Mouse (Mus musculus): ENCODE measurements around the gene Pknox2. TPM values are rescaled to one million over a fixed set of nuclear protein-coding genes. Genes with fewer than 3 reads are reported as not detected.

Pknox2 gene
- polyA plus RNA-seq, 1 experiment from 2014 or later = 14.5 TPM

DNA sequence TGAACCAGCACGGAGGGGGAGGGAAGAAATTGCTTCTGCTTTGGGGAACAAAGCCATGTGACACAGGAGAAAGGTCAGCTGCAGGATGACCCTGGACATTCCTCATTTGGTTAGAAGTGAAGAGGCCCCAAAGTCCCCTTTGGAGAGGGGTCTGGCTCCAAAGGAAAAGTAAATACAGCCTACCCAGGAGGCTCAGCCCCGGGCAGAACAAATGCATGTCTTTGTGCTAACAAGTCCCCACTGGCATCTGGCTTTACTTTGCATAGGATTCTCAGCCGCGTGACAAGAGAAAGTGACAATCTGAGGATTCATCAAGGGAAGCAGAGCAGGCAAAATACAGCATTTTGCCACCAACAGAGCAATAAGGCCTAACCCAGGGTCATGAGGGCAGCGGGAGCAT, 54.1 kb downstream of the Pknox2 start:
- WGBS = 9% methylated on average over 5 of the region's 5 CpGs
- H3K9ac ChIP-seq = no peak overlapping the region
- no peaks in the 10 kb centered on the region; the same call in 1 of the 2 replicates for H3K9me3 ChIP-seq
- H3K27me3 ChIP-seq = peaks cover 20% of the 10 kb centered on the region
- H3K36me3 ChIP-seq = no peaks in the 10 kb centered on the region
- no peak for ATAC-seq (ENCODE audit: low FRiP score, low read depth)
- no peak overlapping the region for H3K4me2 ChIP-seq (replicated peaks)
- H3K4me1 ChIP-seq = peaks cover 34% of the 10 kb centered on the region
- H3K27ac ChIP-seq = peak overlapping the region; percentile 28; the same call in 1 of the 2 replicates
- H3K4me3 ChIP-seq = no peak overlapping the region

DNA sequence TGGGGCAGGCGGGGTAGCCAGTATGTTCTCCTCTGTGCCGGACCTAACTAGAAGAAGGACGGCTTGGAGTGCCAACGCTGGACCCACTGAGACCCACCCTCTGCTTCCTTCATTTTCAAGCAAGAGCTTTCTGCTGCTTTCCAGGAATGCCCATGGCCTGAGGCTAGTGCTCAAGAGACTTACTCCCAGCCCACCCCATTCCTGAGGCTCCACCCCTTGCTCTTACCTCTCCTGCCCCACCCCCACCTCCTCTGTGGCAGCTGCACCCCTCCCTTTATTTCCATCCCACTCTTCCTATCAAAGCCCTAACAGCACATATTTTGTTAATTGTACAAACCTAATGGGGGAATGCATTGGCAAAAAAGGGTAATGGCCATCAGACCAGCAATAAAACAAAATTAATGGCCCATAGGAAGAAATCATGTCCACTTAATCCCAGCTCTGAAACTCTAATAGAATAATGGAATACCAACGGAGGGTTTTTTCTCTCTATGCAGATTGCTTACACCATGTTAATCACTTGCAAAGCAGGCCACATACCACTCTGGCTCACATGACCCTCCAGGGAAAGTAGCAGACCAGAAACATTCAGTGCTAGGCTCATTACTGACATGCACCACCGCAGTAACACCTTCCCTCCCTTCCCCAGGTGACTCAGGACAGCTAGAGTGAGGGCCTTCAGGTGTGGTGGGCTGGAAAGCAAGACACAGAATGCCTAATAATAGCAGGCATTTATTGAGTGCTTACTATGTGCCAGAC, 57.1 kb downstream of the Pknox2 start:
- peaks cover 9% of the 10 kb centered on the region for H3K27me3 ChIP-seq
- no peaks in the 10 kb centered on the region; the same call in 1 of the 2 replicates for H3K9me3 ChIP-seq
- H3K4me1 ChIP-seq = peaks cover 35% of the 10 kb centered on the region
- no peak overlapping the region for H3K9ac ChIP-seq
- no peak overlapping the region for H3K4me3 ChIP-seq
- no peaks in the 10 kb centered on the region for H3K36me3 ChIP-seq
- H3K4me2 ChIP-seq (replicated peaks) = no peak overlapping the region
- H3K27ac ChIP-seq = no peak overlapping the region
- 38% methylated on average over 6 of the region's 6 CpGs for WGBS
- peak; percentile 46; the same call in 1 of the 2 replicates for ATAC-seq (ENCODE audit: low FRiP score, low read depth)

GRCm38 (mm10) chr9:37085370-37085769, 61.8 kb downstream of the Pknox2 start:
- 0 out of 2 replicates have a peak, but pooled peaks cover under 1% of the 10 kb centered on the region for H3K27me3 ChIP-seq
- H3K4me3 ChIP-seq = no peak overlapping the region
- no peak overlapping the region for H3K9ac ChIP-seq
- 73% methylated on average over 2 of the region's 2 CpGs for WGBS
- H3K27ac ChIP-seq = no peak overlapping the region
- H3K9me3 ChIP-seq = no peaks in the 10 kb centered on the region
- no peak for ATAC-seq (ENCODE audit: low FRiP score, low read depth)
- H3K4me2 ChIP-seq (replicated peaks) = no peak overlapping the region
- H3K36me3 ChIP-seq = peaks cover 3% of the 10 kb centered on the region; the same call in 1 of the 2 replicates
- H3K4me1 ChIP-seq = peaks cover 12% of the 10 kb centered on the region

DNA sequence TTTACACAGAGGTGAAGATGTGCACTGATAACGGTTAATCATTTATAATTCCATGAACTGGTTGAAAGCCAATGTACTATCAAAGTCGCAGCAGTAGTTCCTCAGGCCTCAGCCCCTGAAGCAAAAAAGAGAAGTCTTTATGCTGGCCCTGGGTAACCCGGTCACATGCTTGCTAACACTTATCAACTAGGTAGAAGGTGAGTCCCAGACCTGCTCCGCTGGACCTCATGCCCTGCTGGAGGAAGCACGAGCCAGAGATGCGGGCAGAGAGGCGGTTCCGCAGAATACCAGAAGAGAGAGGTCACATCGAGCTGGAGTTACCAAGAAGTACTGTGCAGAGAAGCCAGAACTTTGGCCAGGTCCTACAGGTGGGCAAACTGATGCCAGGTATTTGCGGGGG, 65.0 kb downstream of the Pknox2 start:
- Histone ChIP-seq H3K27me3 (0 out of 2 replicates have a peak, but pooled peaks cover 5% of the 10 kb centered on the region), H3K9ac (no peak overlapping the region), H3K36me3 (peaks cover 3% of the 10 kb centered on the region; the same call in 1 of the 2 replicates), H3K4me3 (no peak overlapping the region), H3K9me3 (no peaks in the 10 kb centered on the region), H3K4me2 (replicated peaks) (no peak overlapping the region), H3K27ac (no peak overlapping the region), H3K4me1 (peaks cover 6% of the 10 kb centered on the region)
- WGBS = 93% methylated on average over 10 of the region's 10 CpGs
- ATAC-seq (ENCODE audit: low FRiP score, low read depth) = no peak

- no peak overlapping the region for H3K4me3 ChIP-seq
- H3K4me2 ChIP-seq (replicated peaks) = no peak overlapping the region
- H3K27me3 ChIP-seq = peaks cover 12% of the 10 kb centered on the region
- WGBS = 91% methylated on average over 6 of the region's 6 CpGs
- no peak overlapping the region for H3K9ac ChIP-seq
- no peak for ATAC-seq (ENCODE audit: low FRiP score, low read depth)
- peaks cover 3% of the 10 kb centered on the region; the same call in 1 of the 2 replicates for H3K36me3 ChIP-seq
- H3K27ac ChIP-seq = no peak overlapping the region
- peaks cover 18% of the 10 kb centered on the region for H3K4me1 ChIP-seq
- H3K9me3 ChIP-seq = no peaks in the 10 kb centered on the region
Observed at GRCm38 (mm10) chr9:37080309-37080708, 66.9 kb downstream of the Pknox2 start.

- 61% methylated on average over 2 of the region's 2 CpGs for WGBS
- H3K4me3 ChIP-seq = no peak overlapping the region
- ATAC-seq (ENCODE audit: low FRiP score, low read depth) = no peak
- peaks cover 2% of the 10 kb centered on the region; the same call in 1 of the 2 replicates for H3K36me3 ChIP-seq
- H3K9ac ChIP-seq = no peak overlapping the region
- peaks cover 38% of the 10 kb centered on the region for H3K27me3 ChIP-seq
- peaks cover 27% of the 10 kb centered on the region for H3K4me1 ChIP-seq
- H3K27ac ChIP-seq = no peak overlapping the region
- H3K4me2 ChIP-seq (replicated peaks) = no peak overlapping the region
- H3K9me3 ChIP-seq = no peaks in the 10 kb centered on the region
Observed at GRCm38 (mm10) chr9:37077063-37077418, 70.2 kb downstream of the Pknox2 start.

DNA sequence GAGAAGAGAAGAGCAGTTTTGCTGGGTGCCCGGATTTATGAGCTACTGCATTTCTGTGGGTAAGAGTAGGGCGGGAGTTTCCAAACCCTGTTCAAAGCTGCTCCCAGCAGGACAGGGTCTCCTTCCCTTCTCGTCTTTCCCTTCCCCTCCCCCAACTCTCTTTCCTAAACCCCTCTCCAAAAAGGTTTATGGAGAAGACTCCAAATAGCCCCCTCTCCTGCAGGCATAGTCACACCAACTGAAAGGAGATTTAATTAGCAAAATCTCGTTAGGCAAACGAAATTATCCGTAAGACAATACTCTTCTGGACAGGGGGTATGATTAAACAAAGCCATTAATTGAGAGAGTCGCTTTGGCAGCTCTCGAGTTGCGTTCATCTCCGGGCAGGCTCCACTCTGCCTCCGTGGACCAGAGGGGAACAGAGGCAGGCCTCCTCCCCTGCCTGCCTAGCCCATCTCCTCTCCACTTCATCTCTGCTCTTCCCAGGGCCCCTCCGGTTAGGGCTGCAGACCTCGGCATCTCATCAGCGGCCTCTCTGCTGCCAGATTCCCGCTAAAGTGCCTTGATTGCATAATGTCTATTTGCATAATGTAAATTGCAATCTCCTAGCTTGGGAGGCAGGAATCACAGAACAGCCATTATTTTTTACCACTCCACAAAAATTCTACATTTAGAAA, 70.7 kb downstream of the Pknox2 start:
- Histone ChIP-seq H3K4me2 (replicated peaks) (peak overlapping the region; percentile 31; the same call in 1 of the 2 replicates), H3K4me3 (no peak overlapping the region), H3K4me1 (peaks cover 30% of the 10 kb centered on the region), H3K9me3 (no peaks in the 10 kb centered on the region), H3K9ac (no peak overlapping the region), H3K27ac (no peak overlapping the region), H3K27me3 (peaks cover 38% of the 10 kb centered on the region), H3K36me3 (no peaks in the 10 kb centered on the region)
- 5% methylated on average over 15 of the region's 15 CpGs for WGBS
- no peak for ATAC-seq (ENCODE audit: low FRiP score, low read depth)

GRCm38 (mm10) chr9:37075903-37076302, 71.3 kb downstream of the Pknox2 start:
- Histone ChIP-seq H3K4me2 (replicated peaks) (no peak overlapping the region), H3K27me3 (peaks cover 41% of the 10 kb centered on the region), H3K27ac (no peak overlapping the region), H3K4me1 (peaks cover 36% of the 10 kb centered on the region), H3K9ac (no peak overlapping the region), H3K9me3 (no peaks in the 10 kb centered on the region), H3K36me3 (no peaks in the 10 kb centered on the region), H3K4me3 (no peak overlapping the region)
- WGBS = 48% methylated on average over 4 of the region's 4 CpGs
- ATAC-seq (ENCODE audit: low FRiP score, low read depth) = no peak

- peaks cover 19% of the 10 kb centered on the region for H3K4me1 ChIP-seq
- H3K36me3 ChIP-seq = no peaks in the 10 kb centered on the region
- no peak for ATAC-seq (ENCODE audit: low FRiP score, low read depth)
- H3K4me3 ChIP-seq = no peak overlapping the region
- H3K27me3 ChIP-seq = peaks cover 33% of the 10 kb centered on the region
- H3K27ac ChIP-seq = no peak overlapping the region
- H3K9ac ChIP-seq = no peak overlapping the region
- no peak overlapping the region for H3K4me2 ChIP-seq (replicated peaks)
- H3K9me3 ChIP-seq = no peaks in the 10 kb centered on the region
- 88% methylated on average over 6 of the region's 6 CpGs for WGBS
Observed at GRCm38 (mm10) chr9:37069391-37070312, 77.6 kb downstream of the Pknox2 start.

DNA sequence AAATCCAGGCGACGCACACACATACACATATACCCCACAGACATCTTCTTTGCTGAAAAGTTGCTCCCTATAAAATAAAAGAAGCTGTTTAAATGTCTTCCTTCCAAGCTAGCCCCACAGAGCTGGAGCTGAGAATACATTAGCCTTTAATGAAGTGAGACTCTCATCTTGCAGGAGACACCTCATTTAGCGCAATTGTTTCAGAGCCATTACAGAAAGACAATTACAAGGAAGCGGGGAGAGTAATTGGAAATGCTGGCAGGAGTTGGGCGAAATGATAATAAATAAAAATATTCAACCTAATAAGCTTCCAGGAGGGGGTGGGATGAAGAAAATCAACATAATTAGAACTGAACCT, 79.8 kb downstream of the Pknox2 start:
- Histone ChIP-seq H3K36me3 (no peaks in the 10 kb centered on the region), H3K9ac (no peak overlapping the region), H3K27ac (no peak overlapping the region), H3K4me3 (no peak overlapping the region), H3K9me3 (no peaks in the 10 kb centered on the region), H3K4me1 (peaks cover 15% of the 10 kb centered on the region), H3K4me2 (replicated peaks) (no peak overlapping the region), H3K27me3 (peaks cover 14% of the 10 kb centered on the region)
- ATAC-seq (ENCODE audit: low FRiP score, low read depth) = no peak
- WGBS = 77% methylated on average over 5 of the region's 5 CpGs

- Histone ChIP-seq H3K9ac (no peak overlapping the region), H3K4me1 (peaks cover 13% of the 10 kb centered on the region), H3K9me3 (no peaks in the 10 kb centered on the region), H3K36me3 (no peaks in the 10 kb centered on the region), H3K4me3 (no peak overlapping the region), H3K4me2 (replicated peaks) (no peak overlapping the region), H3K27me3 (peaks cover 14% of the 10 kb centered on the region; the same call in 1 of the 2 replicates), H3K27ac (no peak overlapping the region)
- no peak for ATAC-seq (ENCODE audit: low FRiP score, low read depth)
- WGBS = 78% methylated on average over 8 of the region's 8 CpGs
Observed at GRCm38 (mm10) chr9:37066732-37067472, 80.3 kb downstream of the Pknox2 start.
